Mouse (Mus musculus) Muller cell, postnatal 12 days (primary cell): ENCODE measurements around the gene Cabcoco1.

Experiments used
- DNase-seq: peaks from one replicate; pipeline ENCODE4 v3.0.0-alpha.2; 2015; ENCODE audit errors: inconsistent ontology term

Gene Cabcoco1

GRCm38 (mm10) chr10:68541139-68541942 lies at the start of gene Cabcoco1:
Gene Cabcoco1, minus strand, starts transcription at chr10:68541896.
- no peak for DNase-seq

- peak; percentile 95 for DNase-seq
These were observed 48.0 kb upstream of the Cabcoco1 start for GRCm38 (mm10) chr10:68589530-68590252.

- DNase-seq = peak; percentile 22
These were observed 45.8 kb upstream of the Cabcoco1 start for GRCm38 (mm10) chr10:68587416-68588040.

- DNase-seq = no peak
These were observed 35.6 kb upstream of the Cabcoco1 start for GRCm38 (mm10) chr10:68577321-68577720.

- DNase-seq = peak; percentile 53
These were observed 26.5 kb upstream of the Cabcoco1 start for GRCm38 (mm10) chr10:68568172-68568571.

- no peak for DNase-seq
These were observed 20.6 kb upstream of the Cabcoco1 start for GRCm38 (mm10) chr10:68562344-68562743.

DNA sequence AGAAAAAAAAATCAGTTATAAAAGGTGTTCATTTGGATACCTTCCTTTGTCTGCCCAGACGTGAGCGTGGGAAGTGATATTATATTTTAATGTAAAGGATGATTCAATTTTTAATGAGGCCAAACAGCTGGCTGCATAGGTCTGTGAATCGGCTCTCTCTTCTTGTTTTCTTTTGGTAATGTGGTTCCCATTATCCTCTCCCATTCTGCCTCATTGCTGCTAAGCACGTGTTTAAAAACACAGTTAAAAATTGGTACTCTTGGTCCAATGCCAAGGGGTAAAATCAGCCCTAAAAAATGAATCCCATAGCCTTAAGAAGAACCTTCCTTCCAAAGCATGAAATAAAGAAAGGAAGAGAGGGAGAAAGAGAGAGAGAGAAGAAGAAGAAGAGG lies 17.1 kb upstream of the Cabcoco1 start:
- no peak for DNase-seq

- DNase-seq = peak; percentile 90
These were observed 16.6 kb upstream of the Cabcoco1 start for GRCm38 (mm10) chr10:68558105-68558827.

DNA sequence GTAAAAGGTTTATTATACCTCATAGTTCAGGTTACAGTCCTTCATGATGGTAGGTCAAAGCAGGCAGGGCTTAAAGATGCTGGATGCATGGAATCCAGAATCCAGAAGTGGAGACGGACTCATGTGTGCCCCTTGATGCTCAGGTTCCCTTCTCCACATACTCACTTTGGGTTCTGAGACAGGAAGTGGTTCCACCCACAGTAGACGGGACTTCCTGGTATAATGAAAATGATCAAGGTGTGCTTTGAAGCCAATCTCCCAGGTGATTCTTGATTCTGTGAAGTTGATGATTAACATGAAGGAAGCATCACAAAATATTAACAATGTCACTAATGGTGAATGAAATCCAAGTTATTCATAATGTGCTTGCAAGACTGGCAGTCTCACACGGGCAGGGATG lies 12.0 kb upstream of the Cabcoco1 start:
- DNase-seq = no peak

DNA sequence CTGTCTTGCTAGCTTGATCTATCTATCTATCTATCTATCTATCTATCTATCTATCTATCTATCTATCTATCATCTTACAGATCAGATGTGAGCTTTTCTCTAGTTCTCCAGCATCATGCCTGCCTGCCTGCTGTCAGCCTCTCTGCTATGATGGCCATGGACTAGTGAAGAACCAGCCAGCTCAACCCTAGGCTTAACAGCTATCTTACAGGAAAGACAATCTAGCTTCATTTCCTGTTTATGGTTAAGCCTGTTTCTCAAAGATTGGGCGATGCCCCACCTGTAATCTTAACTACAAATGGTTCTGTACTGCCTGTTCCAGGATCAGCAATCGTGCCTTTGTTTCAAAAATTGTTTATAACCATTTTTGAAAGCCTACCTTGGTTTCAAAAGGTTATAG lies 10.9 kb upstream of the Cabcoco1 start:
- DNase-seq = no peak

DNA sequence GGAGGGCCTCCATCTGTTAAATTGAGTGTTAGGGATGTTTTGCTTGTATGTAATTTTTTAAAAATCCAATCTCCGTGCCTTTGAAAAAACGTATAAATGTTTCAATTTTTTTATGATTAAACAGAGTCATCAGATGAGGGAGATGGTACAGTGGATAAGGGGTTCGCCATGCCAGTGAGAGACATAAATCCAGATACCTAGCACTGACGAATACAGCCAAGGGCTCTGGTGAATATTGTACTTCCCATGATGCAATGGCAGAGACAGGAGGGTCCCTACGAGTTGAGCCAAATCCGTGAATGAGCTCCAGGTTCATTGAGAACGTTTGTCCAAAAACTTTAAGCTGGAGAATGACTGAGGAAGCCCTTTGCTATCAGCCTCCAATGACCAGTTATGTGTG lies 9.6 kb upstream of the Cabcoco1 start:
- DNase-seq = no peak

DNA sequence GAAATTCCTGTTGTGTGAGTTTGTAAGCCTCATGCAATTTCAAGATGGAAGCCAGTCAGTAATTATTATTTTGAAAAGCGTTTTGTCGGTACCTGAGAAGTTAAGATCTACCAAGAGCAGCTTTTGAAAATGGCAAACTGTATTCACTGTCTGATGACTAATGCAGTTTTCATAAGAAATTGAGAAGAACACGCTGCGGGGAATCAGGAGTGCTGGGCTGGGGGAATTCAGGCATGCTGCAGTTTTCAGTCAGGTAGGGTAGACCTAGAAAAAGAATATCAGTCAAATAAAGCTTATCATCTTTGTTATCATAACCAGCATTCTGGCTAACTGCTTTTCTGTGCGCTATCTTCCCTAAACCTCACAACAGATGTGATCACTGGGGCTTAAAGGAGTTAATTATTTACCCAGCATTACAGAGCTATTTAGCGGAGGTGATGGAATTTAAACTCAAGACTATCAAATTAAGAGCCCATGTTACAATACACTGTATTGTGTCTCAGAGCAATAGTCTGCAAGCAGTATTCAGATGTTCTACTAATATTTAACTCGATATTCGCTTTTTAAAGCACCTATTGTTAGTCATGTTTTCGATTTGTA lies 9.1 kb upstream of the Cabcoco1 start:
- no peak for DNase-seq

DNA sequence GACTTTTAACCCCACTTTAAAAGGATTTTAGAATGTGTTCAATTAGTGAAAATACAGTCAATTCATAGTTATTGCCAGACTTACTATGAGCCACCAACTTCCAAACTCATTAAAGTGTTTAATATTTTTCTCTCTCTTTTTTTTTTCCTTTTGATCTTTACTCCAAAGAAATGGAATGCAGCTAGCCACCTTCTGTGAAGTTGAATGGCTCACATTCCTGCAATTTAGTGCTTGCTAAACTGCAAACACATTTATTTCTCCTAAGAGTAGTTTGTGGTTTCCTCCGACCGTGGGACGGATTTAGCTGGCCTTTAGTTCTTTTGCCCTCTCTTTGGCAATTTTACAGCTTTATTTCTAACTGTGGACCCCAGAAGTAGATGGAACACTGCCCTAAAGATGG lies 1.4 kb upstream of the Cabcoco1 start:
- DNase-seq = peak; percentile 71

- DNase-seq = no peak
These were observed 286 bp upstream of the Cabcoco1 start for GRCm38 (mm10) chr10:68541943-68542420.

- DNase-seq = no peak
These were observed 1.1 kb downstream of the Cabcoco1 start for GRCm38 (mm10) chr10:68540612-68541011.

DNA sequence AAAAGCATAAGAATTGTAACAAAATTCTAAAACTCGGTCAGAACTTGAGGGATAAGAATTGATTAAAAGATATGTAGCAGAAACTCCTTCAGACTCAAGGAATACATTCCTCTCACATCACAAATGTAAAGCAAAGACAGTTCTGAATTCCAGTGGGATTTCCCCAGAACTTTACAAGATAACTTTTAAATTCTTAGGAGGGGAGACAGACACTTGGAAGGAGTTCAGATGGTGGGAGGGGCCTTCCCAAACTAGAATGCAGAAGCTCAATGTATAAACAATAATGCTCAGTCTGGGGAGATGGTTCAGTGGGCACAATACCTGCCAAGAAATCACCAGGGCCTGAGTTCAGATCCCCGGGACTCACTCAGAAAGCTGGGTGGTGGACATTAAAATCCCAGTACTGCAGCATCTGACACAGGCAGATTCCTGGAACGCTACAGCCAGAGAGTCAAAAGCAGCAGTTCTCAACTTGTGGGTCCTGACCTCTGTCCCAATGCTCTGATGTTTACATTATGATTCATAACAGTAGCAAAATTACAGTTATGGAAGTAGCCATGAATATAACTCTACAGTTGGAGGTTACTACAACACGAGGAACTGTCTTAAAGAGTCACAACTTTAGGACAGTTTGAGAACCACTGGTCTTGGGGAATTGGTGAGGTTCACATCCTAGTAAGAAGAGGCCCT lies 4.3 kb downstream of the Cabcoco1 start:
- no peak for DNase-seq

- DNase-seq = no peak
These were observed 12.2 kb downstream of the Cabcoco1 start for GRCm38 (mm10) chr10:68529364-68530049.

GRCm38 (mm10) chr10:68528958-68529357 lies 12.7 kb downstream of the Cabcoco1 start:
- DNase-seq = no peak

DNA sequence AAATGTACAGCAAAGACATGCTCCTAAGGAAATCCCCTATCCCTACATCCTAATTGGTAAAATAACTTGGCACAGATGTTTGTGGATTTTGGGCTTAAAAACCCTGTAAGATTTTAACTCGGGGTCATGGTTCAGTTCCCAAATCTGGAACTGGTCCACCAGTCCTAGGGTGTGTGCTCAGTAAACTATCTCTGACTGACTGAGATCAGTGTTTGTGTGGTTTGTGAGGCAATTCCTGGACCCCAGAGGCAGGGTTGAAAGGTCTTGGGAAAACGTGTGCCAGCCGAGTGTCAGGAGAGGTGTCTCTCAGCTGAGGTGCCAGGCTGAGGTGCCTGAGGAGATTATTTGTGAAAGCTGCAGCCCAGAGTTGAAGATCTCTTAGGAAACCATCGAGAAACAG lies 19.6 kb downstream of the Cabcoco1 start:
- DNase-seq = no peak

GRCm38 (mm10) chr10:68512433-68513019 lies 29.2 kb downstream of the Cabcoco1 start:
- DNase-seq = no peak
